Mouse (Mus musculus) intestine, postnatal 0 days (tissue): ENCODE measurements around the gene Gigyf1. TPM values are rescaled to one million over a fixed set of nuclear protein-coding genes. Genes with fewer than 3 reads are reported as not detected.

Source experiments
- ATAC-seq: fragments of 200-750 bp; cut with Nextera tagmentation; 2 replicates; pipeline ENCODE4 v1.8.0; 2017; ENCODE audit warnings: mild to moderate bottlenecking, moderate TSS enrichment, moderate library complexity
- H3K27ac ChIP-seq: fragments of 300-500 bp; sonication (generic); 2 replicates; pipeline ENCODE4 v1.5.1; 2014; ENCODE audit warnings: mild to moderate bottlenecking, low read depth, low read length, moderate library complexity
- H3K27me3 ChIP-seq: fragments of 300-500 bp; sonication (generic); replicated peaks from 2 replicates; pipeline ENCODE4 v1.6.1; 2014; ENCODE audit warnings: low read length, mixed read lengths; ENCODE audit not compliant: control insufficient read depth, insufficient read depth
- H3K36me3 ChIP-seq: fragments of 300-500 bp; sonication (generic); 2 replicates; pipeline ENCODE4 v1.6.1; 2014; ENCODE audit warnings: mild to moderate bottlenecking, moderate library complexity; ENCODE audit not compliant: control insufficient read depth, insufficient read depth
- H3K4me1 ChIP-seq: fragments of 300-500 bp; sonication (generic); replicated peaks from 2 replicates; pipeline ENCODE4 v1.6.1; 2014; ENCODE audit warnings: antibody characterized with exemption, low read length, mixed read lengths; ENCODE audit not compliant: control insufficient read depth, insufficient read depth
- H3K4me2 ChIP-seq: fragments of 300-500 bp; sonication (generic); replicated peaks from 2 replicates; pipeline ENCODE4 v1.6.1; 2014; ENCODE audit warnings: low read depth, mild to moderate bottlenecking, moderate library complexity
- H3K4me3 ChIP-seq: fragments of 300-500 bp; sonication (generic); 2 replicates; pipeline ENCODE4 v1.5.1; 2014; ENCODE audit warnings: low read depth, low read length
- H3K9ac ChIP-seq: fragments of 300-500 bp; sonication (generic); 2 replicates; pipeline ENCODE4 v1.6.1; 2014; ENCODE audit warnings: mild to moderate bottlenecking, low read depth, low read length
- H3K9me3 ChIP-seq: fragments of 300-500 bp; sonication (generic); 2 replicates; pipeline ENCODE4 v1.6.1; 2016; ENCODE audit warnings: mixed run types; ENCODE audit not compliant: control insufficient read depth
- CTCF ChIP-seq: sonication (generic); IDR thresholded peaks from 2 replicates; pipeline ENCODE4 v1.5.1; 2016; ENCODE audit warnings: low read depth, mild to moderate bottlenecking, control low read depth, antibody characterized with exemption, moderate library complexity
- WGBS: fragments of 180-500 bp; shearing (Covaris S2); extraction: QIAGEN DNeasy Blood & Tissue Kit; methylation state at CpG from one replicate; pipeline ENCODE4 v1.1.7; 2014; 5-methylcytosine and 5-hydroxymethylcytosine counted together
- polyA plus RNA-seq: library from polyadenylated mRNA; unstranded; fragments of >200 nt; fragmentation: Nextera tagmentation; extraction: Ambion mirVana; gene quantifications from 2 replicates; pipeline ENCODE4 v1.2.1, GENCODE M21; 2015

The Gigyf1 gene
- polyA plus RNA-seq, 1 experiment from 2014 or later, result 4.7 TPM

- ATAC-seq, result no peak
- TF ChIP-seq CTCF, result no peak
These were observed 12.5 kb downstream of the Gigyf1 start for GRCm38 (mm10) chr5:137530588-137531413.

GRCm38 (mm10) chr5:137531414-137532130 lies 13.2 kb downstream of the Gigyf1 start:
- H3K9ac ChIP-seq, result peak overlapping the region; percentile 64
- H3K4me1 ChIP-seq, result 0 out of 2 replicates have a peak, but pooled peaks cover 9% of the 10 kb centered on the region
- H3K36me3 ChIP-seq, result peaks cover 36% of the 10 kb centered on the region
- H3K4me3 ChIP-seq, result peak overlapping the region; percentile 72
- no peaks in the 10 kb centered on the region for H3K9me3 ChIP-seq
- TF ChIP-seq CTCF, result no peak
- H3K27ac ChIP-seq, result peak overlapping the region; percentile 83
- under 1% methylated on average over 49 of the region's 51 CpGs for WGBS
- no peaks in the 10 kb centered on the region for H3K27me3 ChIP-seq
- no peak for ATAC-seq
- peak overlapping the region; percentile 71 for H3K4me2 ChIP-seq

More at GRCm38 (mm10) chr5:137530588-137531413, 12.5 kb downstream of the Gigyf1 start:
- Histone ChIP-seq H3K4me2 (peak overlapping the region; percentile 71), H3K4me1 (0 out of 2 replicates have a peak, but pooled peaks cover 9% of the 10 kb centered on the region), H3K4me3 (peak overlapping the region; percentile 72), H3K9me3 (no peaks in the 10 kb centered on the region), H3K27me3 (no peaks in the 10 kb centered on the region), H3K9ac (peak overlapping the region; percentile 64), H3K27ac (peak overlapping the region; percentile 83), H3K36me3 (peaks cover 41% of the 10 kb centered on the region)
- WGBS, result 0% methylated on average over 39 of the region's 46 CpGs

- Histone ChIP-seq H3K4me3 (peak overlapping the region; percentile 72), H3K27me3 (no peaks in the 10 kb centered on the region), H3K27ac (peak overlapping the region; percentile 83), H3K9ac (peak overlapping the region; percentile 64), H3K4me2 (peak overlapping the region; percentile 71), H3K9me3 (no peaks in the 10 kb centered on the region), H3K4me1 (0 out of 2 replicates have a peak, but pooled peaks cover 9% of the 10 kb centered on the region), H3K36me3 (peaks cover 31% of the 10 kb centered on the region)
- no peak for TF ChIP-seq CTCF
- ATAC-seq, result no peak
- WGBS, result 0% methylated on average over 18 of the region's 19 CpGs
These were observed 13.9 kb downstream of the Gigyf1 start for GRCm38 (mm10) chr5:137532131-137532807.

- 0% methylated on average over 10 of the region's 12 CpGs for WGBS
- no peaks in the 10 kb centered on the region for H3K27me3 ChIP-seq
- peak; percentile 23 for ATAC-seq
These were observed 14.4 kb downstream of the Gigyf1 start for GRCm38 (mm10) chr5:137532808-137533116.

GRCm38 (mm10) chr5:137533117-137533827 lies 14.9 kb downstream of the Gigyf1 start, which contains the start of the genes Epo and Gnb2:
Gene Epo, minus strand, starts transcription at chr5:137533242.
Gene Gnb2, minus strand, starts transcription at chr5:137533510.
- Histone ChIP-seq H3K9me3 (no peaks in the 10 kb centered on the region), H3K4me2 (peak within 1 kb of the TSS; percentile 71), H3K36me3 (peaks cover 21% of the 10 kb centered on the region), H3K4me3 (peak within 1 kb of the TSS; percentile 72), H3K27me3 (no peaks in the 10 kb centered on the region), H3K4me1 (0 out of 2 replicates have a peak, but pooled peaks cover 9% of the 10 kb centered on the region), H3K27ac (peak within 1 kb of the TSS; percentile 83), H3K9ac (peak within 1 kb of the TSS; percentile 64)
- under 1% methylated on average over 37 of the region's 40 CpGs for WGBS
- TF ChIP-seq CTCF, result no peak
- peak; percentile 85 for ATAC-seq

More at GRCm38 (mm10) chr5:137532808-137533116, 14.4 kb downstream of the Gigyf1 start:
- Histone ChIP-seq H3K36me3 (peaks cover 26% of the 10 kb centered on the region), H3K4me2 (peak overlapping the region; percentile 71), H3K9me3 (no peaks in the 10 kb centered on the region), H3K4me3 (peak overlapping the region; percentile 72), H3K4me1 (0 out of 2 replicates have a peak, but pooled peaks cover 9% of the 10 kb centered on the region), H3K27ac (peak overlapping the region; percentile 83), H3K9ac (peak overlapping the region; percentile 64)
- no peak for TF ChIP-seq CTCF
